Mouse (Mus musculus) embryonic facial prominence, embryonic 10.5 days (tissue): ENCODE data around the gene Ppp3ca. TPM values are rescaled to one million over a fixed set of nuclear protein-coding genes. Genes with fewer than 3 reads are reported as not detected.

ENCODE experiments used
- DNase-seq: peaks from one replicate; pipeline ENCODE4 v3.0.0-alpha.2; 2017; ENCODE audit warnings: low spot score
- H3K27ac ChIP-seq: fragments of 300-500 bp; sonication (generic); replicated peaks from 2 replicates; pipeline ENCODE4 v1.5.1; 2016; ENCODE audit warnings: mild to moderate bottlenecking
- H3K27me3 ChIP-seq: fragments of 300-500 bp; sonication (generic); replicated peaks from 2 replicates; pipeline ENCODE4 v1.6.1; 2016; ENCODE audit warnings: low read depth, mild to moderate bottlenecking; ENCODE audit not compliant: poor library complexity, severe bottlenecking
- H3K36me3 ChIP-seq: fragments of 300-500 bp; sonication (generic); replicated peaks from 2 replicates; pipeline ENCODE4 v1.6.1; 2016; ENCODE audit warnings: mild to moderate bottlenecking, moderate library complexity
- H3K4me1 ChIP-seq: fragments of 300-500 bp; sonication (generic); 2 replicates; pipeline ENCODE4 v1.6.1; 2016
- H3K4me3 ChIP-seq: fragments of 300-500 bp; sonication (generic); 2 replicates; pipeline ENCODE4 v1.5.1; 2016; ENCODE audit warnings: mild to moderate bottlenecking, moderate library complexity
- H3K9me3 ChIP-seq: fragments of 300-500 bp; sonication (generic); 2 replicates; pipeline ENCODE4 v1.6.1; 2016; ENCODE audit warnings: mild to moderate bottlenecking
- WGBS: fragments of 180-500 bp; shearing (Covaris S2); methylation state at CpG from one replicate; pipeline ENCODE4 v1.1.7; 2016; 5-methylcytosine and 5-hydroxymethylcytosine counted together
- polyA plus RNA-seq: library from polyadenylated mRNA; unstranded; fragments of >200 nt; fragmentation: Nextera tagmentation; extraction: Ambion mirVana; gene quantifications from 2 replicates; pipeline ENCODE4 v1.2.1, GENCODE M21; 2016

The Ppp3ca gene
- 27.9 and 32.2 TPM in 2 replicates for polyA plus RNA-seq

DNA sequence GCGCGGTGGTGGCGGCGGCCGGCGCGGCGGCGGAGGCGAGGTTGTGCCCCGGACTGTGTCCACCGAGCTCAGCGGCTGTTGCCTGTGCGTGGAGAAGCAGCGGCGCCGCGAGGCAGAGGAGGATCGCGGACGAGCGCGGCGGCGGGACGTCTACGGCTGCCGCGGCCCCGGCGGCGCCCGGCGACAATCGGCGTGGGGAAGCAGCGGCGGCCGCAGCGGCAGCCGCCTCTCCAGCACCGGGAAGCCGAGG, at the start of gene Ppp3ca:
Ppp3ca (plus strand) TSS at position 15 of the 250 bp plus-strand sequence.
- Histone ChIP-seq H3K4me3 (peak within 1 kb of the TSS; percentile 92), H3K9me3 (no peaks in the 10 kb centered on the region), H3K27ac (peak within 1 kb of the TSS; percentile 92), H3K36me3 (no peaks in the 10 kb centered on the region), H3K4me1 (peaks cover 27% of the 10 kb centered on the region), H3K27me3 (no peaks in the 10 kb centered on the region)
- under 1% methylated on average over 43 of the region's 43 CpGs for WGBS
- DNase-seq: no peak

DNA sequence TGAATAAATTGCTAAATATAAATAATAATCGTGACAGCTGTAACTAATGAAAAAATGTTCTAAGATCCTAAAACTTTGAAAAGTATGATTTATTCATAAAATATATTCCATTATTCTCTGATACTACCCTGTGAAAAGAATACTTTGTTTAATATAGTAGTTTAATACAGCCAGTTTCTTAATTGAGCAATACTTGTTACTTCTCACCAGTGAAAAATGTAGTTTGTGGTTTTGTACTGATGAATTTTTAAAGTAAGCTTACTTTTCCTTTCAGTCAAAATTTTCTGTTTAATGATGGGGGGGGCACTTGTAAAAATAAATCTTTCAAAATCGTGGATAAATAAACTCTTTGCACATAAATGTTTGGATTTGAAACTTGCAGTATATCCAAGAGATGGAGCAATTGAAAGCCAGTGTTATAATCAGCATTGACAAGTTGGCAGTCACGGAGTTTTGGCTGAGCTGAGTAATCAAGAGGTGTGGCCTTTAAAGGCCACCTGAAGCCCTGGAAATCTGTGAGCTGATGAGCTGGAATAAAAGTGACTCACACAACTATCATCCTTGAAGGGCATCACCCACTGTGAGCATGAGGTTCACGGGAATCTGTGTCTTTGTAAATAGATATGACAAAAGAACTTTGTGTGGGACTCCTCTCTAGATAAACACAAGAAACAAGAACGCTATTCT, 29.2 kb upstream of the Ppp3ca start:
- Histone ChIP-seq H3K4me1 (no peaks in the 10 kb centered on the region), H3K27ac (no peak overlapping the region), H3K4me3 (no peak overlapping the region), H3K9me3 (no peaks in the 10 kb centered on the region), H3K36me3 (no peaks in the 10 kb centered on the region), H3K27me3 (no peaks in the 10 kb centered on the region)
- no peak for DNase-seq
- 74% methylated on average over 5 of the region's 5 CpGs for WGBS

DNA sequence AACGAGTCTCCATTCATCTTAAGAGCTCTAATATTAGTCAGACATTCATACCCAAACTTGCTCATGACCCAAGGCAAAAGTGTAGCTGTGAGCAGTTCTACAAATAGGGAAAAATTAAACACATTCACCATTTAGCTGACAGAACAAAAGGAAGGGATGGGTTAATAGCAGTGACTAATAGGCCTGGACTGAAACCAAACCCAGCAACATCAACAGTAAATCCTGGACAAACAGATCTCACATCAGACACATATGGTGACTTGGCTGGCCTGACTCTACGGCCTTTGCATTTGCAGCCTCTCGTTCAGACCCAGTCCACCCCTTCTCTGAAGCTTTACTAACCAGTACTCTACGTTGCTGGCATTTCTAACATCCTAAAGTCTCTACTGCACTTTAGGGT, 19.0 kb upstream of the Ppp3ca start:
- H3K27me3 ChIP-seq: no peaks in the 10 kb centered on the region
- H3K4me3 ChIP-seq: no peak overlapping the region
- DNase-seq: no peak
- H3K9me3 ChIP-seq: no peaks in the 10 kb centered on the region
- WGBS: 63% methylated on average over 4 of the region's 4 CpGs
- no peak overlapping the region for H3K27ac ChIP-seq
- H3K4me1 ChIP-seq: no peaks in the 10 kb centered on the region
- H3K36me3 ChIP-seq: no peaks in the 10 kb centered on the region

DNA sequence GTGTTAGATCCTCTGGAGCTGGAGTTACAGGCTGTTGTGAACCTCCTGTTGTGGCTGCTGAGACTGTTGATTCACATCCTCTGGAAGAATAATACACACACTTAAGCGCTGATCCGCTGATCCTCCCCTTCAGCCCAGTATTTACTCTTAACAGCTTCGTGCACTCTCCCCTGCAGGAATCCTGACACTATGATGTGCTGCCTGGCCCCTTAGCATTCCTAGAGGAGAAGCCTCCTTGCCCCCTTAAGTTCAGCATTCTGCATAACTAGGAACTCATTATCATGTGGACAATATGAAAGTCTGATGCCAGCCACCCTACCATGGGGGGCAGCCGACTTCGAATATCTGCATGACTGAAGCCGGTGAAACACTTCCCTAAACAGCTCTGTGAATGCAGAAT, 18.4 kb upstream of the Ppp3ca start:
- Histone ChIP-seq H3K4me1 (no peaks in the 10 kb centered on the region), H3K27me3 (no peaks in the 10 kb centered on the region), H3K36me3 (no peaks in the 10 kb centered on the region), H3K9me3 (no peaks in the 10 kb centered on the region), H3K4me3 (no peak overlapping the region), H3K27ac (no peak overlapping the region)
- 36% methylated on average over 6 of the region's 6 CpGs for WGBS
- no peak for DNase-seq

GRCm38 (mm10) chr3:136656460-136657035, 13.4 kb upstream of the Ppp3ca start:
- Histone ChIP-seq H3K27me3 (no peaks in the 10 kb centered on the region), H3K4me1 (no peaks in the 10 kb centered on the region), H3K36me3 (no peaks in the 10 kb centered on the region), H3K4me3 (no peak overlapping the region), H3K27ac (no peak overlapping the region), H3K9me3 (no peaks in the 10 kb centered on the region)
- 87% methylated on average over 3 of the region's 3 CpGs for WGBS
- DNase-seq: no peak

DNA sequence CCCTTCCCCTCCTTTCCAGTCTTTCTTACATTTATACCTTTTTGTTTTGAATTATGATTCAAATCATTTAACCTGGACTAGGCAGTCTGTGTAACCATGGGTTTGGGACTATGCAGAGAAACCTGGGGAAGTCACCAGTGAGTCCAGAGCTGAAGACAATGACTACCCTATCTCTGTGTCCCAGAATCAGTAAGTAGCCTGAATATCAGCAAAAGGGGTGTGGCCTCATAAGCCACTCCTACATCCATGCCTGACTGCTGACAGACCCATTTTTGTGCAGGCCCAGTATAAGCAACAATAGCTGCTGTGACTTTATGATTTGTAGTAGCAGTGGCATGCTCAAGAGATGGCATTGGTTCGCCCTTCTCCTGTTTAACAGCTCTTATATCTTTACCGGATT, 11.2 kb upstream of the Ppp3ca start:
- Histone ChIP-seq H3K4me3 (no peak overlapping the region), H3K36me3 (no peaks in the 10 kb centered on the region), H3K27ac (no peak overlapping the region), H3K9me3 (0 out of 2 replicates have a peak, but pooled peaks cover under 1% of the 10 kb centered on the region), H3K4me1 (no peaks in the 10 kb centered on the region), H3K27me3 (no peaks in the 10 kb centered on the region)
- DNase-seq: no peak
- 87% methylated on average over 2 of the region's 2 CpGs for WGBS

GRCm38 (mm10) chr3:136665119-136665518, 4.8 kb upstream of the Ppp3ca start:
- H3K27me3 ChIP-seq: no peaks in the 10 kb centered on the region
- no peak overlapping the region for H3K4me3 ChIP-seq
- no peak overlapping the region for H3K27ac ChIP-seq
- 0 out of 2 replicates have a peak, but pooled peaks cover 9% of the 10 kb centered on the region for H3K9me3 ChIP-seq
- peaks cover 8% of the 10 kb centered on the region for H3K4me1 ChIP-seq
- WGBS: 77% methylated on average over 1 of the region's 1 CpGs
- no peak for DNase-seq
- no peaks in the 10 kb centered on the region for H3K36me3 ChIP-seq

DNA sequence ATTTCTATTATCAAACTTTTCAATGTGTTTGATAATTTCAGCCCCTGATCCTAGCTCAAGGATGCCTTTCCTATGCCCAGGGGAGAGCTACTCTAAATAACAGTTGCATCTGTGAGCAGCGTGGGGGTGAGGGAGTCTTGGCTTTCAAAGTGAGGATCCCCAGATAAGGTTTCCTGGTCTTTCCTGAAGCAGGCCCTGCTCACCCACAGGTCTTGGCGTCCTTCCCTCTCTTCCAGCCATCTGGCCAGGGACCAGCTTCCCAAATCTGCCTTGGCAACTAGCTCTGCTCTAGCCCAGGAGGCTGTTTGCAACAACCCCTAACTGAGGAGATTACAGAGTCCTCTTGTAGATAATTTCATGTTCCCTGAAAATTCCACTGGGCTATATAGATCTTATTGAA, 1.9 kb upstream of the Ppp3ca start:
- no peaks in the 10 kb centered on the region for H3K36me3 ChIP-seq
- H3K4me3 ChIP-seq: no peak overlapping the region
- 64% methylated on average over 2 of the region's 2 CpGs for WGBS
- H3K27me3 ChIP-seq: no peaks in the 10 kb centered on the region
- H3K9me3 ChIP-seq: 0 out of 2 replicates have a peak, but pooled peaks cover 9% of the 10 kb centered on the region
- DNase-seq: no peak
- H3K4me1 ChIP-seq: peaks cover 22% of the 10 kb centered on the region
- no peak overlapping the region for H3K27ac ChIP-seq

- H3K9me3 ChIP-seq: 0 out of 2 replicates have a peak, but pooled peaks cover under 1% of the 10 kb centered on the region
- H3K4me1 ChIP-seq: peaks cover 27% of the 10 kb centered on the region
- H3K4me3 ChIP-seq: peak overlapping the region; percentile 92
- H3K36me3 ChIP-seq: no peaks in the 10 kb centered on the region
- peak overlapping the region; percentile 92 for H3K27ac ChIP-seq
- under 1% methylated on average over 56 of the region's 56 CpGs for WGBS
- peak; percentile 99 for DNase-seq
- no peaks in the 10 kb centered on the region for H3K27me3 ChIP-seq
Measured at GRCm38 (mm10) chr3:136669231-136670109, 454 bp upstream of the Ppp3ca start.

DNA sequence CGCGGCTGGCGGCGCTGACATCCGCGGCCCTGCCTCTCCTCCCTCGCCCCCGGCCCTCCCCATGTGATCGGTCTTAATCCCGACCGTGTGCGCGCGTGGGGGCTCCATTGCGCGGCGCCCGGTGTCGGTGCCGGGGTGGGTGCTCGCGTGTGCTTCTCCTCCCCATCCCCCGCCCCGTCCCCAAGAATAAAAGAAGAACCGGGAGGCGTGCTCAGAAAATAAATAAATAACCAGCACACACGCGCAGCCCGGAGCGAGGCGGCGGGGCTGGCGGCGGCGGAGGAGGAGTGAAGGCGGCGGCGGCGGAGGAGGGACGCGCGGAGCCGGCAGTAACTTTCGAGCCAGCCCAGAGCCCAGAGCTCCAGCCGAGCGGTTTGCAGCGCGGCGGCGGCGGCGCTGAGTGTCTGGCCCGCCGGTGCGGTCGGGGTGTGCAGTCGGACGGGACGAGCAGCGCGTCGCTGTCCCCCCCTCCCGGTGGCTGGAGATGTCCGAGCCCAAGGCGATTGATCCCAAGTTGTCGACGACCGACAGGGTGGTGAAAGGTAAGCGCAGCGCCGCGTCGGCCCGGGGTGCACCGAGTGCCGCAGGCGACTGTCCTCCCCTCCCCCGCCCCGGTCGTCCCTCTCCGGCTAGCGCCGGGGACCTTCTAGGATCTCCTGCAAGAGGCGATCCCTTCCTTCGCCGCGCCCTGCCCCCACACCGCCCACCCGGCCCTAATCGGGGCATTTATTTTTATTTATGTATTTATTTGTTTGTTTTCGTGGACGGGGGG, 622 bp downstream of the Ppp3ca start:
- H3K36me3 ChIP-seq: no peaks in the 10 kb centered on the region
- H3K4me1 ChIP-seq: peaks cover 27% of the 10 kb centered on the region
- H3K4me3 ChIP-seq: peak overlapping the region; percentile 92
- DNase-seq: peak; percentile 81
- H3K27ac ChIP-seq: peak overlapping the region; percentile 92
- H3K27me3 ChIP-seq: no peaks in the 10 kb centered on the region
- no peaks in the 10 kb centered on the region for H3K9me3 ChIP-seq
- under 1% methylated on average over 92 of the region's 92 CpGs for WGBS

- DNase-seq: peak; percentile 84
- Histone ChIP-seq H3K4me3 (peak overlapping the region; percentile 92), H3K27ac (peak overlapping the region; percentile 92), H3K4me1 (peaks cover 27% of the 10 kb centered on the region), H3K9me3 (no peaks in the 10 kb centered on the region), H3K36me3 (no peaks in the 10 kb centered on the region), H3K27me3 (no peaks in the 10 kb centered on the region)
- WGBS: under 1% methylated on average over 50 of the region's 52 CpGs
Measured at GRCm38 (mm10) chr3:136671161-136671939, 1.4 kb downstream of the Ppp3ca start.

- Histone ChIP-seq H3K9me3 (no peaks in the 10 kb centered on the region), H3K27me3 (no peaks in the 10 kb centered on the region), H3K36me3 (no peaks in the 10 kb centered on the region), H3K27ac (peak overlapping the region; percentile 92; the same call in 1 of the 2 replicates), H3K4me1 (peaks cover 27% of the 10 kb centered on the region), H3K4me3 (peak overlapping the region; percentile 92)
- DNase-seq: no peak
- 7% methylated on average over 5 of the region's 5 CpGs for WGBS
Measured at GRCm38 (mm10) chr3:136671940-136672278, 2.0 kb downstream of the Ppp3ca start.
